Mouse (Mus musculus) mouse trophoblast stem cell (cell line): ENCODE measurements around the gene Adcy5.

Experiments
- in situ Hi-C, 2 experiments: fragments of 300-500 bp; cut with MseI, MboI; formaldehyde crosslinking; loops; 2 replicates in 1 of 2; 3 replicates in 1 of 2; pipeline ENCODE4 v1.15.1; 2025

Gene Adcy5

GRCm38 (mm10) chr16:35252967-35253366 is 98.3 kb downstream of the Adcy5 start:
- in situ Hi-C loops = no loop called here

GRCm38 (mm10) chr16:35255981-35256380 is 101.3 kb downstream of the Adcy5 start:
- in situ Hi-C loops = no loop called here

GRCm38 (mm10) chr16:35270353-35270934 is 115.8 kb downstream of the Adcy5 start:
- in situ Hi-C loops = loop anchor here (10.0 kb wide), 1 partner anchor 156 kb away; no protein-coding TSS in a partner anchor

- in situ Hi-C loops = loop anchor here (10.0 kb wide), 1 partner anchor 156 kb away; no protein-coding TSS in a partner anchor
Measured at GRCm38 (mm10) chr16:35270945-35271344, 116.3 kb downstream of the Adcy5 start.

- in situ Hi-C loops = loop anchor here (10.0 kb wide), 1 partner anchor 157 kb away; no protein-coding TSS in a partner anchor
Measured at GRCm38 (mm10) chr16:35271572-35271971, 116.9 kb downstream of the Adcy5 start.

- in situ Hi-C loops = loop anchor here (10.0 kb wide), 1 partner anchor 158 kb away; no protein-coding TSS in a partner anchor
Measured at GRCm38 (mm10) chr16:35272417-35272816, 117.7 kb downstream of the Adcy5 start.

- in situ Hi-C loops = loop anchor here (10.0 kb wide), 1 partner anchor 163 kb away; no protein-coding TSS in a partner anchor
Measured at GRCm38 (mm10) chr16:35278166-35278565, 123.5 kb downstream of the Adcy5 start.

GRCm38 (mm10) chr16:35282456-35282855 is 127.8 kb downstream of the Adcy5 start:
- in situ Hi-C loops = no loop called here

- in situ Hi-C loops = no loop called here
Measured at GRCm38 (mm10) chr16:35285821-35286220, 131.1 kb downstream of the Adcy5 start.

GRCm38 (mm10) chr16:35287244-35287643 is 132.6 kb downstream of the Adcy5 start:
- in situ Hi-C loops = no loop called here

GRCm38 (mm10) chr16:35297786-35298185 is 143.1 kb downstream of the Adcy5 start:
- in situ Hi-C loops = no loop called here

- in situ Hi-C loops = no loop called here
Measured at GRCm38 (mm10) chr16:35300156-35300555, 145.5 kb downstream of the Adcy5 start.

- in situ Hi-C loops = no loop called here
Measured at GRCm38 (mm10) chr16:35302441-35303280, 148.0 kb downstream of the Adcy5 start.

- in situ Hi-C loops = no loop called here
Measured at GRCm38 (mm10) chr16:35303721-35304120, 149.0 kb downstream of the Adcy5 start.

GRCm38 (mm10) chr16:35304416-35304815 is 149.7 kb downstream of the Adcy5 start:
- in situ Hi-C loops = no loop called here

- in situ Hi-C loops = no loop called here
Measured at GRCm38 (mm10) chr16:35305226-35305625, 150.5 kb downstream of the Adcy5 start.

- in situ Hi-C loops = no loop called here
Measured at GRCm38 (mm10) chr16:35306631-35307030, 152.0 kb downstream of the Adcy5 start.

GRCm38 (mm10) chr16:35307331-35307730 is 152.7 kb downstream of the Adcy5 start:
- in situ Hi-C loops = no loop called here

- in situ Hi-C loops = no loop called here
Measured at GRCm38 (mm10) chr16:35308016-35308415, 153.3 kb downstream of the Adcy5 start.

- in situ Hi-C loops = no loop called here
Measured at GRCm38 (mm10) chr16:35308486-35309143, 153.9 kb downstream of the Adcy5 start.

- in situ Hi-C loops = loop anchor here in 1 of 2 experiments (10.0 kb wide), 1 partner anchor 225 kb away; no protein-coding TSS in a partner anchor
Measured at GRCm38 (mm10) chr16:35309634-35310033, 155.0 kb downstream of the Adcy5 start.

- in situ Hi-C loops = loop anchor here in 1 of 2 experiments (10.0 kb wide), 1 partner anchor 224 kb away; no protein-coding TSS in a partner anchor
Measured at GRCm38 (mm10) chr16:35310551-35311110, 156.0 kb downstream of the Adcy5 start.
